Mouse (Mus musculus): ENCODE results near the gene Cdh13. TPM values are rescaled to one million over a fixed set of nuclear protein-coding genes. Genes with fewer than 3 reads are reported as not detected.
A peak's percentile ranks its signal among the peaks of the same experiment; 100 is the strongest.

The Cdh13 gene
- 3.6 and 4.2 TPM in 2 replicates for polyA plus RNA-seq (2015; fragmentation: Nextera tagmentation; extraction: Ambion mirVana)

DNA sequence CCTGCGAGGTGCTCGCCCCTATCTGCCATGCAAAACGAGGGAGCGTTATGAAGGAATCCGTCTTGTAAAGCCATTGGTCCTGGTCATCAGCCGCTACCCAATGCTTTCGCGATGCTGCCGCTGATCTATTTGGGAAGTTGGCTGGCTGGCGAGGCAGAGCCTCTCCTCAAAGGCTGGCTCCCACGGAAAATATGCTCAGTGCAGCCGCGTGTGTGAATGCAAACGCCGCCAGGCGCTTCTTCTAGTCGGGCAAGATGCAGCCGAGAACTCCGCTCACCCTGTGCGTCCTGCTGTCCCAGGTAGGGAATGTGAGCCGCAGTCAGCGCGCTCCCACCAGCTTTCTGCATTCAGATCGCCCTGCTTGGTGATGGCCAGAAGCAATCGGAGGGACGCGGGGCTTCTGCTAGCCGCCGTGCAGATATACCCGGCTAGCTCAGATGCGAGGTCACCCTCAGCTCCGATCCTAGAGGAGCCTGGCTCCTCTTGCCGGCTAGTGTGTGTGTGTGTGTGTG, at the start of gene Cdh13:
TSS of gene Cdh13 (plus strand) at position 134 of the 512 bp plus-strand sequence.
- Histone ChIP-seq H3K9me3 (replicated peaks) (no peaks in the 10 kb centered on the region), H3K4me2 (peak within 1 kb of the TSS; percentile 91), H3K27ac (no peak within 1 kb of the TSS), H3K36me3 (no peaks in the 10 kb centered on the region), H3K9ac (peak within 1 kb of the TSS; percentile 49), H3K4me1 (peaks cover 32% of the 10 kb centered on the region), H3K4me3 (replicated peaks) (peak within 1 kb of the TSS; percentile 47), H3K27me3 (peaks cover 67% of the 10 kb centered on the region)
- WGBS: under 1% methylated on average over 33 of the region's 33 CpGs
- peak; percentile 26; the same call in 1 of the 2 replicates for ATAC-seq (replicated peaks; ENCODE audit: low FRiP score)

DNA sequence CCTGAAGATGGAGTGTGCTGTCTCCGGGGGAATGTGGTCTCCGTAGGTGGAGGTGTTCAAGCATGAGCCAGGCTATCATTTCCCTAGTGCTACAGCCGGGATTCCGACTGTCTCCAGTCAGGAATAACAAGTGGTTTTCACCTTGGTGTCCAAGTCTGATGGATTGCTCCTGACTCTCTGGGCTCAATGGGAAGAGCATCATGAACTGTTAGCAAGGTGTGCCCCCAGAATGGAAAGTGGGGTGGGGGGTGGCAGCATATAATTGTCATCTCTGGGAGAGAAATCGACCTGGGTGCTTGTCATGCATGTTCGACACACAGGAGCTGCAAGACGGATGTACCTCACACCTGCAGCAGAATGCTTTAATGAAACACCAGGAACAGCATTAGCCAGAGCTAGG, 47.9 kb upstream of the Cdh13 start:
- H3K27ac ChIP-seq: no peak overlapping the region
- H3K4me1 ChIP-seq: no peaks in the 10 kb centered on the region
- H3K4me3 ChIP-seq (replicated peaks): no peak overlapping the region
- H3K9me3 ChIP-seq (replicated peaks): no peaks in the 10 kb centered on the region
- H3K36me3 ChIP-seq: no peaks in the 10 kb centered on the region
- no peak overlapping the region for H3K4me2 ChIP-seq
- H3K9ac ChIP-seq: no peak overlapping the region
- 75% methylated on average over 7 of the region's 7 CpGs for WGBS
- no peak for ATAC-seq (replicated peaks; ENCODE audit: low FRiP score)
- no peaks in the 10 kb centered on the region for H3K27me3 ChIP-seq

DNA sequence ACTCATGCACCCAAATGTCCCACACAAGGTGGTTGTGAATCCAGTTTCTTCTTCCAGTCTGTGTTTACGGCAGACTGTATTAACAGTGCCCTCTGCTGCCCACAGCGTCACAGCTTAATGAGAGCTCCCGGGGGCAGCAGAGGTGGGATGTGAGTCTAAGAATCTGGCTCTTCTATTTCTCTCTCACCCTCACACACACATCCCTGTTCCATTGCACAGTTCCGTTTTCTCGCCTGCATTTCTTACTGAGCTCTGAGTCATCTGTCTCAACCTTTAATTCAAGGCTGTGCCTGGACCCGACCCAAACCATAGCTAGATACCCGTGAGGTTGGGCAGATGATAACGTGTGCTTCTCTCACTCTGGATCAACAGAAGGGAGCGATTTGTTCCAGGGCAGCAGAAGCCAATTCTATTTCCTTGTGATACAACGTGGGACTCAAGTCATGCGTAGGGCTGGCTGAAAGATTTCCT, 46.3 kb upstream of the Cdh13 start:
- H3K27me3 ChIP-seq: no peaks in the 10 kb centered on the region
- no peaks in the 10 kb centered on the region for H3K4me1 ChIP-seq
- H3K27ac ChIP-seq: no peak overlapping the region
- no peak for ATAC-seq (replicated peaks; ENCODE audit: low FRiP score)
- H3K4me2 ChIP-seq: no peak overlapping the region
- no peak overlapping the region for H3K9ac ChIP-seq
- no peak overlapping the region for H3K4me3 ChIP-seq (replicated peaks)
- no peaks in the 10 kb centered on the region for H3K36me3 ChIP-seq
- 67% methylated on average over 11 of the region's 11 CpGs for WGBS
- no peaks in the 10 kb centered on the region for H3K9me3 ChIP-seq (replicated peaks)

DNA sequence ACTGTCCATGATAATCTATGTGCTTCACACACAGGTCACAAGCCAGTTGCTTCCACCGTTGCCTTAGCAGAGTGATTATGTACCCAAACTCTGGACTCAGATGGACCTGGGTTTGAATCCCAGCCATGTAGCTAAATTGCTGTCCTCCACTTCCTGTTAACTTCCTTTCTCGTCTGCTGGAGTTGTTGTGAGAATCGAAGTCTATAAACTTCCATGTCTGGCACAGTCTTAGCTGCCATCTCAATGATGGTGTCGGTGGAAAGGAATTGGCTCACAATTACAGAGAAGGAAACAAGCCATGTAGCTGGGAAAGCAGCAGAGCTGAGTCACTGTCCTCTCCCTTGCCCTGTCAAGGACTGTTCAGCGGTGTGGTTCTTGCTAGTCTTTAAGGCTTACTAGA, 45.4 kb upstream of the Cdh13 start:
- Histone ChIP-seq H3K36me3 (no peaks in the 10 kb centered on the region), H3K9ac (no peak overlapping the region), H3K27me3 (no peaks in the 10 kb centered on the region), H3K9me3 (replicated peaks) (no peaks in the 10 kb centered on the region), H3K27ac (no peak overlapping the region), H3K4me3 (replicated peaks) (no peak overlapping the region), H3K4me2 (no peak overlapping the region), H3K4me1 (no peaks in the 10 kb centered on the region)
- 61% methylated on average over 5 of the region's 5 CpGs for WGBS
- no peak for ATAC-seq (replicated peaks; ENCODE audit: low FRiP score)

DNA sequence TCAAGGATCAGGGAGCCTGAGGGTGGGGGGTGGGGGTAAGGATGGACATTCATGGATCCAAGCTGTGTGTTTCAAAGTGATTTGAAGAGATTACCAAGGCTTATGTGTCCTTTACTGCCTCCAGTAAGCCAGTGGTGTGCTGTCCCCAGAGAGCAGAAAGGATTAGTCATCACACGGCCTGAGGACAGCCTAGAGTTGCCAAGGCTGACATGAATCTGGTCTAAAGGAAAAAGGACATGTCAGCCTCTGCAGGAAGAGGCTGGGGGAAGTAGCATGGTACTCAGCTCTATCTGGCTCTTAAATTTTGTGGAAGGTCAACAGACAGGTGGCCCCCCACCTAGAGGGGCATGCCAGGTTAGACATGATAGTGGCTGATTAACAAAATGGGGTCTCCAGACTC, 44.3 kb upstream of the Cdh13 start:
- no peaks in the 10 kb centered on the region for H3K4me1 ChIP-seq
- no peak overlapping the region for H3K4me3 ChIP-seq (replicated peaks)
- 77% methylated on average over 1 of the region's 1 CpGs for WGBS
- H3K27me3 ChIP-seq: no peaks in the 10 kb centered on the region
- no peak overlapping the region for H3K4me2 ChIP-seq
- ATAC-seq (replicated peaks; ENCODE audit: low FRiP score): no peak
- H3K27ac ChIP-seq: no peak overlapping the region
- H3K36me3 ChIP-seq: no peaks in the 10 kb centered on the region
- H3K9me3 ChIP-seq (replicated peaks): no peaks in the 10 kb centered on the region
- no peak overlapping the region for H3K9ac ChIP-seq

DNA sequence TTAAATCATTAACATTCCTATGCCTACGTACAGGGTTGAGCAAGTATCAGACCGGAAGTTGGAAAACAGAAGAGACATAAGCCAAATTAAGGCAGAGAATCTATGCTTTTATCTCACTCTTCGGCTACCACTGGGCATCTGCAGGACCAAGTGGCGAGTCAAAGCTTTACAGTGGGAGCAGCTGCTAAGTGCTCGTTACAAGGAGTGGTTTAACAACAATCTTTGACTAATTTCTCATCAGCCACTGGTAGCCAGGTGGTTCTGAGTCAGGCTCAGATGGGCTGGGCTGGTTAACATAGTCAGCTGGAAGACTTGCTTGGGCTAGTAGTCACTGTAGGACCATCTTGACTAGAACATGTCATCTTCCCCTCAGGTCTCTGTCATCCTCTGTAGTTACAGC, 34.2 kb upstream of the Cdh13 start:
- 81% methylated on average over 5 of the region's 5 CpGs for WGBS
- Histone ChIP-seq H3K9me3 (replicated peaks) (no peaks in the 10 kb centered on the region), H3K36me3 (no peaks in the 10 kb centered on the region), H3K27ac (no peak overlapping the region), H3K4me3 (replicated peaks) (no peak overlapping the region), H3K9ac (no peak overlapping the region), H3K4me2 (no peak overlapping the region), H3K27me3 (no peaks in the 10 kb centered on the region), H3K4me1 (no peaks in the 10 kb centered on the region)
- ATAC-seq (replicated peaks; ENCODE audit: low FRiP score): no peak

DNA sequence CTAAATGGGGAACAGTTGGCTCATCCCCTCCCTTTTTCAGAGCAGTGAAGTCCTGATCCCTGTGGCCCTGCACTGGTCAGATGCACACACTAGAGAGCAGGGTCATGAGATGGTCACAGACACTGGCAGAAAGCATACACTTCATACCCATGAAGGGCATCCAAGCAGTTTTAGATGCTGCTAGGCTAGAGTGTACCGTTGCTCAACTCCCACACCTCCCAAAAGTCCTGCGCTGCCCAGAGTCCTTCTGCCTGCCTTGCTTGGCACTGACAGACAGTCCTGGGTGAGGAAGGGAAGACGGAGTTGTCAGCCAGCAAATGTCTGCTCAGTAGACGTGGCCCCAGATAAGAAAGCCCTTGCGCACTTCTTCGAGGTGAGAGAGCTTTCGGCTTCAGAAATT, 33.6 kb upstream of the Cdh13 start:
- Histone ChIP-seq H3K4me1 (no peaks in the 10 kb centered on the region), H3K9me3 (replicated peaks) (no peaks in the 10 kb centered on the region), H3K4me2 (no peak overlapping the region), H3K36me3 (no peaks in the 10 kb centered on the region), H3K4me3 (replicated peaks) (no peak overlapping the region), H3K27ac (no peak overlapping the region), H3K9ac (no peak overlapping the region), H3K27me3 (no peaks in the 10 kb centered on the region)
- WGBS: 83% methylated on average over 7 of the region's 7 CpGs
- ATAC-seq (replicated peaks; ENCODE audit: low FRiP score): no peak

DNA sequence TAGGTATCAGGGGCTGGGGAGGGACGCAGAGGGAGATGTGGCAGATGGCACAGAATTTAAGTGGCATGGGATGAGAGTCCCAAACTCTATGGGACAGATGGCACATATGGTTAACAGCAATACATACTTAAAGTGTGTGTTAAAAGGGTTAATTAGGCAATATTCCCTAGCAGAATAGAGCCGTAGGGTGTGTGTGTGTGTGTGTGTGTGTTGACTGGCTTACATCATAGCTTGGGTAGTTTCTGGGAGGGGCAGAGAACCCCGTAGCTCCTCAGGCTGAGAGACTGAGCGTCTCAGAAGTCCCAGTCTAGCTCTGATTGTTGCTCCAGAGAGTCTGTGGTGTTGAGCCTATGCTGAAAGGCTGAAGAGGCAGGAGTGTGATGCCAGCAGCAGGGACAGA, 20.4 kb upstream of the Cdh13 start:
- no peaks in the 10 kb centered on the region for H3K27me3 ChIP-seq
- no peak overlapping the region for H3K4me3 ChIP-seq (replicated peaks)
- H3K4me1 ChIP-seq: no peaks in the 10 kb centered on the region
- no peaks in the 10 kb centered on the region for H3K36me3 ChIP-seq
- H3K9ac ChIP-seq: no peak overlapping the region
- no peak overlapping the region for H3K4me2 ChIP-seq
- no peaks in the 10 kb centered on the region for H3K9me3 ChIP-seq (replicated peaks)
- 68% methylated on average over 4 of the region's 4 CpGs for WGBS
- H3K27ac ChIP-seq: no peak overlapping the region
- ATAC-seq (replicated peaks; ENCODE audit: low FRiP score): no peak

DNA sequence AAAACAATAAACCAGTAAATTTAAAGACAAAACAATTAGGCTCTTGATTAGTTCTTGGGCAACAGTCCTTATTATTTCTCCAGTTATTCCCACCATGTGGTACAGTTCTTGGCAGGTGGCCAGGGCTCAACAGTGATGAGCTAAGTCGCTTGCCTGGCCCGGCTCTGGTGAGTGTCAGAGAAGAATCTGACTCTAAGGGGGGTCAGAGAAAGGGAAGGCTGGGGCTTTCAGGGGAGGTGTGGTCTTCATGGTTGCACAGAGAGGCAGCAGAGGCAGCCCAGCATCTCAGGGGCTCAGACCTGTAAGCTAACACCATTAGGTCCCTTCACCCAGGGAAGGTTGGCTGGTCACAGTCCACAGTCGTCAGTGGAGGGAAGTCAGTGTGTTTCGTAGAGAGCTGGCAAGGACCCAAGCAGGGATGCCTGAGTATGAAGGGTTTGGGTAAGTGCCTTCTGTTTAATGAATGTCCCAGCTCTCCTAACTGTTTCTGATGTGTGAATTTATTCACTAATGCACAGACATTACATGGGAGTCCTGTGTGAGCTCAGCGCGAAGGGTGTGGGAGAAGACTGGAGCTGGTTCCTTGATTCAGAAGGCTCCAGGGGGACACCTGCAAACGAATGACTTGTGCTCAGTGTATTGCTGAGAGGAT, 12.7 kb upstream of the Cdh13 start:
- no peak overlapping the region for H3K4me2 ChIP-seq
- no peaks in the 10 kb centered on the region for H3K36me3 ChIP-seq
- no peaks in the 10 kb centered on the region for H3K27me3 ChIP-seq
- no peak overlapping the region for H3K9ac ChIP-seq
- no peak overlapping the region for H3K27ac ChIP-seq
- peaks cover 9% of the 10 kb centered on the region; the same call in 1 of the 2 replicates for H3K4me1 ChIP-seq
- H3K9me3 ChIP-seq (replicated peaks): no peaks in the 10 kb centered on the region
- 36% methylated on average over 7 of the region's 7 CpGs for WGBS
- no peak overlapping the region for H3K4me3 ChIP-seq (replicated peaks)
- 0 out of 2 replicates have a peak, but pooled peaks have one; percentile 33 for ATAC-seq (replicated peaks; ENCODE audit: low FRiP score)

DNA sequence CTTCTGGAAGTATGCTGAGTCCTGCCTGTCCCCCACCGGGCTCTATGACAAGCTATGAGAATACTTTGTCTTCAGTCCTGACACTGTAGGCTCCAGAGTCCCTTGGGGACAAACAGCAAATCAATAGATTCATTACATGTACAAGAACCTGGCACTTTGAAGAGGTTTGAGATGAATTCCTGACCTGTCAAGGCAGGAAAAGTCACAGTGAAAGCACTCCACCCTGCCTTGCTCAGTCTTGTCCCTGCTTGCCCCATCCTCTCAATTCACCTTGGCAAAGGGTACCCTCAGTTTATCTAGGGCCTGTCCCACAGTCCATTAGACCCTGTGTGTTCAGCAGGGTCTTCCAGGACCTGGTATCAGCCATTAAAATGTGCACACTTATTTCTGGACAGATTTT, 11.0 kb upstream of the Cdh13 start:
- WGBS: 87% methylated on average over 1 of the region's 1 CpGs
- ATAC-seq (replicated peaks; ENCODE audit: low FRiP score): no peak

DNA sequence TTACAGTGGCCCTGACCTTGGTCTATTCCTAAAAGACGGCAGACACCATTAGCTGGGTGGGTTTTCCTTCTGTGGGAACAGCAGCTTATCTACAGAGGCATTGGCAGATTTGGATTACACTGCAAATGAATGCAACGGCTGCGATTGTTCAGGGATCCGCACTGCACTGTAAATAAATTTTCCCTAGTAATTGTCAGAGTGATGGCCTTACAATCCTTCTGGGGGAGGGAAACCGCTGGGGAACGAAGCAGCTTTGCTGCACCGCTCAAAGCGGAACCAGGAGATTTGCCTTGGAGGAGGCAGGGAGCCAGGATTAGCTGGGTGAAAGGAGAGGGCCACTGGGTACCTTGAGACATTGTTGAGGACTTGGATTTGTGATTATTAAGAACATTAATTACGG, 9.3 kb upstream of the Cdh13 start:
- H3K36me3 ChIP-seq: no peaks in the 10 kb centered on the region
- WGBS: 59% methylated on average over 9 of the region's 9 CpGs

More for the DNA sequence above, 11.0 kb upstream of the Cdh13 start:
- no peak overlapping the region for H3K27ac ChIP-seq
- H3K9me3 ChIP-seq (replicated peaks): no peaks in the 10 kb centered on the region
- peaks cover 9% of the 10 kb centered on the region; the same call in 1 of the 2 replicates for H3K4me1 ChIP-seq
- H3K4me3 ChIP-seq (replicated peaks): no peak overlapping the region
- H3K9ac ChIP-seq: no peak overlapping the region
- no peaks in the 10 kb centered on the region for H3K36me3 ChIP-seq
- no peaks in the 10 kb centered on the region for H3K27me3 ChIP-seq
- H3K4me2 ChIP-seq: no peak overlapping the region

DNA sequence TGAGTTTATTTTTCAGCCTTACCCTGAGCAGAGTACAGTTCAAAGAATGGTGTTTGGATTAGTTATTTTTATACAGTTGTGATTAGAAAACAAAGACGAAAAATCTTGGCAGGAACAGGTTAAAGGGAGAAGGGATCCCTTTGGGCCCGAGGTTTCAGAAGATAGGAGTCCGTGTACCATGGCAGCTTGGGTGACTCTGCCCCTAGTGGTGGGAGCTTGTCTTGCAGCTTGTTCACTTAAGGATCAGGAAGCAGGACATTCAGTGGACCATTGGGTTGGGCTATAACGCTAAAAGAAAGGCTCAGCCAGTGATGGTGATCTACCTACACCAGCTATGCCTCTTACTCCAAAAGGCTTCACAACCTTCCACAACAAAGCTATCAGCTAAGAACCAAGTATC, 8.8 kb upstream of the Cdh13 start:
- WGBS: 11% methylated on average over 4 of the region's 4 CpGs

More for the DNA sequence above, 9.3 kb upstream of the Cdh13 start:
- Histone ChIP-seq H3K27me3 (no peaks in the 10 kb centered on the region), H3K9ac (no peak overlapping the region), H3K27ac (no peak overlapping the region), H3K4me2 (no peak overlapping the region), H3K4me1 (peaks cover 9% of the 10 kb centered on the region; the same call in 1 of the 2 replicates), H3K4me3 (replicated peaks) (no peak overlapping the region), H3K9me3 (replicated peaks) (no peaks in the 10 kb centered on the region)
- ATAC-seq (replicated peaks; ENCODE audit: low FRiP score): no peak

More for the DNA sequence above, 8.8 kb upstream of the Cdh13 start:
- ATAC-seq (replicated peaks; ENCODE audit: low FRiP score): 0 out of 2 replicates have a peak, but pooled peaks have one; percentile 18
- H3K27ac ChIP-seq: no peak overlapping the region
- no peaks in the 10 kb centered on the region for H3K27me3 ChIP-seq
- H3K4me1 ChIP-seq: peaks cover 9% of the 10 kb centered on the region; the same call in 1 of the 2 replicates
- H3K4me2 ChIP-seq: no peak overlapping the region
- no peak overlapping the region for H3K9ac ChIP-seq
- no peaks in the 10 kb centered on the region for H3K36me3 ChIP-seq
- H3K9me3 ChIP-seq (replicated peaks): no peaks in the 10 kb centered on the region
- no peak overlapping the region for H3K4me3 ChIP-seq (replicated peaks)
